Mouse (Mus musculus): Measurements from ENCODE around the gene Galns.

The Galns gene

GRCm38 (mm10) chr8:122611295-122612133, at the start of gene Galns, which contains the start of gene Trappc2l:
Galns (minus strand) TSS chr8:122611463.
Trappc2l (plus strand) TSS chr8:122611640.
- DNase-seq (ENCODE audit: low read depth, low spot score) = peak; percentile 99

GRCm38 (mm10) chr8:122660022-122660421, 48.8 kb upstream of the Galns start:
- peak; percentile 51 for DNase-seq (ENCODE audit: low read depth, low spot score)

GRCm38 (mm10) chr8:122658807-122659160, 47.5 kb upstream of the Galns start:
- DNase-seq (ENCODE audit: low read depth, low spot score) = no peak

GRCm38 (mm10) chr8:122658149-122658806, 47.0 kb upstream of the Galns start:
- no peak for DNase-seq (ENCODE audit: low read depth, low spot score)

- DNase-seq (ENCODE audit: low read depth, low spot score) = no peak
Measured at GRCm38 (mm10) chr8:122656056-122656999, 45.1 kb upstream of the Galns start.

GRCm38 (mm10) chr8:122654768-122655167, 43.5 kb upstream of the Galns start:
- no peak for DNase-seq (ENCODE audit: low read depth, low spot score)

GRCm38 (mm10) chr8:122652643-122653042, 41.4 kb upstream of the Galns start:
- no peak for DNase-seq (ENCODE audit: low read depth, low spot score)

- no peak for DNase-seq (ENCODE audit: low read depth, low spot score)
Measured at GRCm38 (mm10) chr8:122651326-122651921, 40.2 kb upstream of the Galns start.

GRCm38 (mm10) chr8:122648192-122648970, 37.1 kb upstream of the Galns start:
- DNase-seq (ENCODE audit: low read depth, low spot score) = no peak

GRCm38 (mm10) chr8:122646337-122646736, 35.1 kb upstream of the Galns start:
- no peak for DNase-seq (ENCODE audit: low read depth, low spot score)

GRCm38 (mm10) chr8:122644175-122644954, 33.1 kb upstream of the Galns start:
- no peak for DNase-seq (ENCODE audit: low read depth, low spot score)

- peak; percentile 93 for DNase-seq (ENCODE audit: low read depth, low spot score)
Measured at GRCm38 (mm10) chr8:122642071-122642470, 30.8 kb upstream of the Galns start.

- DNase-seq (ENCODE audit: low read depth, low spot score) = peak; percentile 88
Measured at GRCm38 (mm10) chr8:122641406-122641805, 30.1 kb upstream of the Galns start.

GRCm38 (mm10) chr8:122640825-122641224, 29.6 kb upstream of the Galns start:
- DNase-seq (ENCODE audit: low read depth, low spot score) = no peak

- DNase-seq (ENCODE audit: low read depth, low spot score) = peak; percentile 75
Measured at GRCm38 (mm10) chr8:122639521-122640248, 28.4 kb upstream of the Galns start.

- peak; percentile 66 for DNase-seq (ENCODE audit: low read depth, low spot score)
Measured at GRCm38 (mm10) chr8:122638601-122639000, 27.3 kb upstream of the Galns start.

- no peak for DNase-seq (ENCODE audit: low read depth, low spot score)
Measured at GRCm38 (mm10) chr8:122637230-122637629, 26.0 kb upstream of the Galns start.

GRCm38 (mm10) chr8:122636803-122637175, 25.5 kb upstream of the Galns start:
- DNase-seq (ENCODE audit: low read depth, low spot score) = peak; percentile 65
